Mouse (Mus musculus) ES-E14 (cell line): ENCODE data around the gene Atp6v1g3. TPM values are rescaled to one million over a fixed set of nuclear protein-coding genes. Genes with fewer than 3 reads are reported as not detected.

ENCODE experiments used
- DNase-seq: peaks from one replicate; pipeline ENCODE4 v3.0.0-alpha.2; 2013; ENCODE audit warnings: low read depth, low spot score
- H3K27ac ChIP-seq: 2 replicates; pipeline ENCODE4 v1.5.1; 2012; ENCODE audit warnings: low read depth, mild to moderate bottlenecking, low read length, moderate library complexity, mixed read lengths; ENCODE audit not compliant: poor library complexity, insufficient read depth, severe bottlenecking
- H3K36me3 ChIP-seq: 2 replicates; pipeline ENCODE4 v1.6.1; 2012; ENCODE audit warnings: mild to moderate bottlenecking, low read length, moderate library complexity, mixed read lengths; ENCODE audit not compliant: control insufficient read depth, poor library complexity, insufficient read depth, severe bottlenecking
- H3K4me1 ChIP-seq, 2 experiments: fragments of 150-350 bp in 1 of 2; sonication (generic) in 1 of 2; 2 replicates each; pipeline ENCODE4 v1.6.1; 2012; ENCODE audit warnings: low read length in 2 of 2, mild to moderate bottlenecking in 1 of 2, mixed read lengths in 1 of 2; ENCODE audit not compliant: control insufficient read depth in 2 of 2, insufficient read depth in 2 of 2, poor library complexity in 1 of 2
- H3K4me3 ChIP-seq, 2 experiments: fragments of 150-350 bp in 1 of 2; sonication (generic) in 1 of 2; 2 replicates each; pipeline ENCODE4 v1.5.1; 2012; ENCODE audit warnings: low read length in 2 of 2, low read depth in 1 of 2, mild to moderate bottlenecking in 1 of 2, mixed read lengths in 1 of 2; ENCODE audit not compliant: insufficient read depth in 1 of 2, poor library complexity in 1 of 2, severe bottlenecking in 1 of 2
- H3K9ac ChIP-seq: 2 replicates; pipeline ENCODE4 v1.6.1; 2012; ENCODE audit warnings: low read depth, mild to moderate bottlenecking, low read length, mixed read lengths; ENCODE audit not compliant: poor library complexity, insufficient read depth, severe bottlenecking
- H3K9me3 ChIP-seq: fragments of 150-350 bp; sonication (generic); 2 replicates; pipeline ENCODE4 v1.6.1; 2012; ENCODE audit warnings: low read depth, mild to moderate bottlenecking, low read length; ENCODE audit not compliant: control insufficient read depth, insufficient read depth
- CHD2 ChIP-seq: IDR thresholded peaks from 2 replicates; pipeline ENCODE4 v1.6.1; 2014; ENCODE audit warnings: mild to moderate bottlenecking, low read depth, low read length, inconsistent platforms
- HCFC1 ChIP-seq: IDR thresholded peaks from 2 replicates; pipeline ENCODE4 v1.6.1; 2012; ENCODE audit warnings: low read length, inconsistent platforms, borderline replicate concordance; ENCODE audit not compliant: insufficient read depth
- MAFK ChIP-seq: IDR thresholded peaks from 2 replicates; pipeline ENCODE4 v1.6.1; 2014; ENCODE audit warnings: mild to moderate bottlenecking, low read depth, low read length, inconsistent platforms; ENCODE audit not compliant: insufficient read depth
- ZC3H11A ChIP-seq: IDR thresholded peaks from 2 replicates; pipeline ENCODE4 v1.6.1; 2012; ENCODE audit warnings: low read depth, mild to moderate bottlenecking, inconsistent platforms, low read length, borderline replicate concordance
- ZNF384 ChIP-seq: IDR thresholded peaks from 2 replicates; pipeline ENCODE4 v1.6.1; 2012; ENCODE audit warnings: low read depth, low read length, inconsistent platforms
- in situ Hi-C, 2 experiments: fragments of 600-800 bp; cut with MboI; formaldehyde crosslinking; loops; one replicate each; pipeline ENCODE4 v1.15.1; 2025; ENCODE audit warnings: low sequenced_read_pairs in 2 of 2, inconsistent platforms in 1 of 2; ENCODE audit not compliant: unreplicated experiment in 2 of 2
- total RNA-seq: library from RNA; depleted of rRNA; stranded (reverse); fragments of 300-350 nt; gene quantifications from 2 replicates; pipeline ENCODE4 v1.2.3, GENCODE M21; 2012; rRNA removed

The Atp6v1g3 gene
- total RNA-seq: not detected in 2 replicates

DNA sequence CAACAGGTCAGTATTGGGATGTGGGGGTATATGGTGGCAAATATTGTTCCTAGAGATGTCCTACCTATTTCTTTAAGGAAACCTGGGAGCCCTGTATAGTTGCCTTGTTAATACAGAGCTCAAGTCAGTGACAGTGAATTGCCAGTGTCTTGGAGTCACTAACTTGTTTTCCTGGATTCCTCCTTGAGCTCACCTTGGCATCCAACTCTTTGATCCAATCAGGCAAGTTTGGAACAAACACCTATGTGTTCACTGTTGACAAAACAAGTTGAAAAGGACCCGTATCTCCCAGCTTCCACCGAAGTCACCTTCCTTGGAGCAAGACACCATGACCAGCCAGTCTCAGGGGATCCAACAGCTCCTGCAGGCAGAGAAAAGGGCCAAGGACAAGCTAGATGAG lies at the start of gene Atp6v1g3:
Gene Atp6v1g3, plus strand, starts transcription at position 301 of the 400 bp plus-strand sequence.
- in situ Hi-C loops: no loop called here
- H3K27ac ChIP-seq: no peak within 1 kb of the TSS
- H3K9ac ChIP-seq: no peak within 1 kb of the TSS
- no peak for TF ChIP-seq CHD2
- TF ChIP-seq ZC3H11A: no peak
- no peak for TF ChIP-seq ZNF384
- TF ChIP-seq HCFC1: no peak
- no peak for TF ChIP-seq MAFK
- H3K9me3 ChIP-seq: no peaks in the 10 kb centered on the region
- no peak within 1 kb of the TSS for H3K4me3 ChIP-seq
- no peak for DNase-seq
- H3K36me3 ChIP-seq: no peaks in the 10 kb centered on the region
- no peaks in the 10 kb centered on the region for H3K4me1 ChIP-seq

DNA sequence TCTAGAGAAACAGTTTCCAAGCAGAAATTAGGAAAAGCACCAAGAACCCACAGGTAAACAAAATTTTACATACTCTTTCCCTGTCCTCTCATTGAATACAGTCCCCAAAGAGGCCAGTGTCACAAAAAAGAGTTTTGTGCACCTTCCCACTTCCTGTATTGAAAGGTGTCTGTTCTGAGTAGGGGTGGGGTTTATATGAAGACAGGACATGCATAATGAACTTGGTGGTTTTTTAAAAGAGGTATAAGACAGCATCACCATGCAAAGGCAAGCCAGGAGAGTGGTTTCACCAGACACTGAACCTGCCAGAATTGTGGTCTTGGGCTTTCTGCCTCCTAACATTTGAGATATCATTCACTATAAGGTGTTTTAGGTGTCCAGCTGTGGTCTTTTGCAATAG lies 40.5 kb upstream of the Atp6v1g3 start:
- Histone ChIP-seq H3K27ac (no peak overlapping the region), H3K9me3 (no peaks in the 10 kb centered on the region), H3K36me3 (no peaks in the 10 kb centered on the region), H3K4me3 (no peak overlapping the region), H3K9ac (no peak overlapping the region), H3K4me1 (no peaks in the 10 kb centered on the region)
- in situ Hi-C loops: no loop called here
- DNase-seq: no peak
- no peak for TF ChIP-seq HCFC1
- TF ChIP-seq CHD2: no peak
- TF ChIP-seq ZC3H11A: no peak
- TF ChIP-seq ZNF384: no peak
- no peak for TF ChIP-seq MAFK

DNA sequence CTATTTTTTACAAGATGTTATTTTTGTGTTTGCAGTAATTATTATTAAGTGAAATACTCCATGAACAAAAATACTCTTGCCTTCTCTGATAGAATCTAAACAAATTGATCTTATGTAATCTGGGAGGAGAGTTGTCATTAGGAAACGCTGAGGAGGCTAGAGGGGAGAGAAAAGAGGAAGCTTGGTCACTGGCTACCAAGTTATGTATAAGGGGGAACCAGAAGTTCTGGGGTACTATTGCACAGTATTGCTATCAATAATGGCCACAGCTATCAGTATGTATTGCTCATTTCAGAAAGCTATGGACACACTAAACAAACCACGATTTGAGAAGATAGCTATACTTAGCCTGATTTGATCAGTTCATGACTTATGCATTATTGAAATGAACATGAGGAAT lies 36.3 kb upstream of the Atp6v1g3 start:
- H3K36me3 ChIP-seq: no peaks in the 10 kb centered on the region
- H3K9me3 ChIP-seq: no peaks in the 10 kb centered on the region
- H3K9ac ChIP-seq: no peak overlapping the region
- DNase-seq: no peak
- in situ Hi-C loops: no loop called here
- no peak for TF ChIP-seq ZNF384
- TF ChIP-seq HCFC1: no peak
- no peak for TF ChIP-seq ZC3H11A
- no peak for TF ChIP-seq MAFK
- no peak for TF ChIP-seq CHD2
- no peaks in the 10 kb centered on the region for H3K4me1 ChIP-seq
- no peak overlapping the region for H3K27ac ChIP-seq
- H3K4me3 ChIP-seq: no peak overlapping the region

DNA sequence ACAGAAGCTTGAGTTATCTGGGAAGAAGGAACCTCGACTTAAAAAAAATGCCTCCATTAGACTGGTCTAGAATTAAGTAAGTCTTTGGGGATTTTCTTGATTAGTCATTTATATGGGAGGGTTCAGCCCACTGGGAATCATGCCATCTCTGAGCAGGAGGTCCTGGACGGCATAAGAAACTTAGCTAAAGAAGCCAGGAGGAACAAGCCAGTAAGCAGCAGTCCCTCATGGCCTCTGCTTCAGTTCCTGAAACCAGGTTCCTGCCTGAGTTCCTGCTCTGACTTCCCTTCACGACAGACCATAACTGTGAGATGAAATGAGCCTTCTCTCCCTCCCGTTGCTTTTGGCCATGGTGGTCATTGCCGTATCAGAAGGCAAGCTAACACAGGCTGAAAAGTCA lies 29.6 kb upstream of the Atp6v1g3 start:
- TF ChIP-seq MAFK (no peak), ZNF384 (no peak), ZC3H11A (no peak), HCFC1 (no peak), CHD2 (no peak)
- Histone ChIP-seq H3K4me3 (no peak overlapping the region), H3K4me1 (no peaks in the 10 kb centered on the region), H3K27ac (no peak overlapping the region), H3K9me3 (no peaks in the 10 kb centered on the region), H3K36me3 (no peaks in the 10 kb centered on the region), H3K9ac (no peak overlapping the region)
- DNase-seq: no peak
- in situ Hi-C loops: no loop called here

DNA sequence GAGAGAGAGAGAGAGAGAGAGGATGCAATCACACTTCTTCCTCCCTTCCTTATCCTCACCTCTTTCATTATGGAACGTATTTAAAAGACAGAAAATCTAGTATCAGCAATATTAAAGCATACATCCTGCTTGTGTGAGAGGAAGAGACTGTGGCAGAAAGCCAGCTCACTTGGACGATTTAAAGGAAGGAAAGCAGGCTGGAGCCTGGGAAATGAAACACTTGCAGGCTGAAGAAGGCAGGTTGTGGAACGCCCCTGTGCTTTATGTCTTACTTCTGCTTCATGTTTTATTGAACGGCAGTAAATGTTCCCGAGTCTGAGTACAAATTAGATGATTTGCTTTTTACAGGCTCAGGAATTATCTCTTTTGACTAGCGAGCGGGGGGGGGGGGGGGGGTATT lies 29.1 kb upstream of the Atp6v1g3 start:
- in situ Hi-C loops: no loop called here
- TF ChIP-seq MAFK (no peak), CHD2 (no peak), ZNF384 (no peak), ZC3H11A (no peak), HCFC1 (no peak)
- Histone ChIP-seq H3K9ac (no peak overlapping the region), H3K4me3 (no peak overlapping the region), H3K4me1 (no peaks in the 10 kb centered on the region), H3K9me3 (no peaks in the 10 kb centered on the region), H3K27ac (no peak overlapping the region), H3K36me3 (no peaks in the 10 kb centered on the region)
- no peak for DNase-seq
